Mouse (Mus musculus): Measurements from ENCODE around the gene Car12. TPM values are rescaled to one million over a fixed set of nuclear protein-coding genes. Genes with fewer than 3 reads are reported as not detected.

Gene Car12
- polyA plus RNA-seq, 1 experiment from 2014 or later, result 18.6 TPM

GRCm38 (mm10) chr9:66685730-66686129, 27.8 kb upstream of the Car12 start:
- Histone ChIP-seq H3K36me3 (no peaks in the 10 kb centered on the region), H3K4me1 (peaks cover 7% of the 10 kb centered on the region), H3K27me3 (no peaks in the 10 kb centered on the region), H3K9me3 (no peaks in the 10 kb centered on the region), H3K4me3 (no peak overlapping the region), H3K4me2 (no peak overlapping the region), H3K27ac (no peak overlapping the region), H3K9ac (no peak overlapping the region)
- ATAC-seq (ENCODE audit: insufficient number of reproducible peaks, insufficient read depth, low FRiP score, low TSS enrichment, low read depth), result no peak
- WGBS, result 69% methylated on average over 6 of the region's 6 CpGs

GRCm38 (mm10) chr9:66687713-66688112, 25.8 kb upstream of the Car12 start:
- no peaks in the 10 kb centered on the region for H3K9me3 ChIP-seq
- no peak for ATAC-seq (ENCODE audit: insufficient number of reproducible peaks, insufficient read depth, low FRiP score, low TSS enrichment, low read depth)
- H3K4me3 ChIP-seq, result no peak overlapping the region
- H3K4me2 ChIP-seq, result no peak overlapping the region
- no peak overlapping the region for H3K9ac ChIP-seq
- H3K36me3 ChIP-seq, result no peaks in the 10 kb centered on the region
- H3K4me1 ChIP-seq, result peaks cover 7% of the 10 kb centered on the region
- 79% methylated on average over 2 of the region's 2 CpGs for WGBS
- H3K27ac ChIP-seq, result no peak overlapping the region
- no peaks in the 10 kb centered on the region for H3K27me3 ChIP-seq

GRCm38 (mm10) chr9:66691683-66692305, 21.7 kb upstream of the Car12 start:
- 73% methylated on average over 4 of the region's 4 CpGs for WGBS
- Histone ChIP-seq H3K4me1 (peaks cover 7% of the 10 kb centered on the region), H3K9me3 (no peaks in the 10 kb centered on the region), H3K4me3 (no peak overlapping the region), H3K4me2 (no peak overlapping the region), H3K9ac (no peak overlapping the region), H3K27me3 (no peaks in the 10 kb centered on the region), H3K36me3 (no peaks in the 10 kb centered on the region), H3K27ac (no peak overlapping the region)
- ATAC-seq (ENCODE audit: insufficient number of reproducible peaks, insufficient read depth, low FRiP score, low TSS enrichment, low read depth), result no peak

GRCm38 (mm10) chr9:66697355-66698140, 15.9 kb upstream of the Car12 start:
- Histone ChIP-seq H3K27me3 (no peaks in the 10 kb centered on the region), H3K27ac (no peak overlapping the region), H3K9me3 (no peaks in the 10 kb centered on the region), H3K4me2 (no peak overlapping the region), H3K9ac (no peak overlapping the region), H3K4me1 (peaks cover 5% of the 10 kb centered on the region; the same call in 1 of the 2 replicates), H3K4me3 (no peak overlapping the region), H3K36me3 (no peaks in the 10 kb centered on the region)
- ATAC-seq (ENCODE audit: insufficient number of reproducible peaks, insufficient read depth, low FRiP score, low TSS enrichment, low read depth), result no peak
- 73% methylated on average over 7 of the region's 7 CpGs for WGBS

GRCm38 (mm10) chr9:66699748-66700147, 13.7 kb upstream of the Car12 start:
- no peaks in the 10 kb centered on the region for H3K27me3 ChIP-seq
- WGBS, result 87% methylated on average over 4 of the region's 4 CpGs
- H3K27ac ChIP-seq, result no peak overlapping the region
- H3K36me3 ChIP-seq, result no peaks in the 10 kb centered on the region
- H3K9ac ChIP-seq, result no peak overlapping the region
- no peaks in the 10 kb centered on the region for H3K9me3 ChIP-seq
- no peak overlapping the region for H3K4me2 ChIP-seq
- H3K4me1 ChIP-seq, result peaks cover 5% of the 10 kb centered on the region; the same call in 1 of the 2 replicates
- H3K4me3 ChIP-seq, result no peak overlapping the region
- no peak for ATAC-seq (ENCODE audit: insufficient number of reproducible peaks, insufficient read depth, low FRiP score, low TSS enrichment, low read depth)

- Histone ChIP-seq H3K27me3 (no peaks in the 10 kb centered on the region), H3K4me2 (no peak overlapping the region), H3K4me3 (no peak overlapping the region), H3K4me1 (peaks cover 15% of the 10 kb centered on the region), H3K9me3 (no peaks in the 10 kb centered on the region), H3K9ac (no peak overlapping the region), H3K36me3 (no peaks in the 10 kb centered on the region), H3K27ac (no peak overlapping the region)
- no peak for ATAC-seq (ENCODE audit: insufficient number of reproducible peaks, insufficient read depth, low FRiP score, low TSS enrichment, low read depth)
- WGBS, result 73% methylated on average over 4 of the region's 4 CpGs
Observed at GRCm38 (mm10) chr9:66703002-66703401, 10.5 kb upstream of the Car12 start.

- Histone ChIP-seq H3K27ac (no peak overlapping the region), H3K9ac (no peak overlapping the region), H3K4me3 (no peak overlapping the region), H3K9me3 (no peaks in the 10 kb centered on the region), H3K4me2 (no peak overlapping the region), H3K27me3 (no peaks in the 10 kb centered on the region), H3K36me3 (no peaks in the 10 kb centered on the region), H3K4me1 (peaks cover 34% of the 10 kb centered on the region)
- ATAC-seq (ENCODE audit: insufficient number of reproducible peaks, insufficient read depth, low FRiP score, low TSS enrichment, low read depth), result no peak
Observed at GRCm38 (mm10) chr9:66705354-66705753, 8.1 kb upstream of the Car12 start.

- WGBS, result 55% methylated on average over 2 of the region's 2 CpGs
- ATAC-seq (ENCODE audit: insufficient number of reproducible peaks, insufficient read depth, low FRiP score, low TSS enrichment, low read depth), result no peak
- Histone ChIP-seq H3K4me1 (peaks cover 34% of the 10 kb centered on the region), H3K9ac (no peak overlapping the region), H3K9me3 (no peaks in the 10 kb centered on the region), H3K27me3 (no peaks in the 10 kb centered on the region), H3K36me3 (no peaks in the 10 kb centered on the region), H3K27ac (no peak overlapping the region), H3K4me3 (no peak overlapping the region), H3K4me2 (no peak overlapping the region)
Observed at GRCm38 (mm10) chr9:66705766-66706165, 7.7 kb upstream of the Car12 start.

GRCm38 (mm10) chr9:66708054-66708772, 5.3 kb upstream of the Car12 start:
- no peak for ATAC-seq (ENCODE audit: insufficient number of reproducible peaks, insufficient read depth, low FRiP score, low TSS enrichment, low read depth)

GRCm38 (mm10) chr9:66708816-66709555, 4.5 kb upstream of the Car12 start:
- H3K27ac ChIP-seq, result peak overlapping the region; percentile 68

More at GRCm38 (mm10) chr9:66708054-66708772, 5.3 kb upstream of the Car12 start:
- Histone ChIP-seq H3K9me3 (no peaks in the 10 kb centered on the region), H3K9ac (no peak overlapping the region), H3K4me1 (peaks cover 35% of the 10 kb centered on the region), H3K27ac (peak overlapping the region; percentile 68), H3K4me3 (no peak overlapping the region), H3K4me2 (no peak overlapping the region), H3K27me3 (peaks cover 4% of the 10 kb centered on the region; the same call in 1 of the 2 replicates), H3K36me3 (no peaks in the 10 kb centered on the region)
- WGBS, result 47% methylated on average over 11 of the region's 11 CpGs

GRCm38 (mm10) chr9:66710626-66711025, 2.9 kb upstream of the Car12 start:
- no peak overlapping the region for H3K4me3 ChIP-seq
- 83% methylated on average over 6 of the region's 6 CpGs for WGBS
- H3K27ac ChIP-seq, result no peak overlapping the region
- H3K4me2 ChIP-seq, result no peak overlapping the region
- no peaks in the 10 kb centered on the region for H3K36me3 ChIP-seq
- peaks cover 47% of the 10 kb centered on the region for H3K4me1 ChIP-seq
- no peak overlapping the region for H3K9ac ChIP-seq
- H3K27me3 ChIP-seq, result peaks cover 8% of the 10 kb centered on the region; the same call in 1 of the 2 replicates
- H3K9me3 ChIP-seq, result no peaks in the 10 kb centered on the region
- ATAC-seq (ENCODE audit: insufficient number of reproducible peaks, insufficient read depth, low FRiP score, low TSS enrichment, low read depth), result no peak

More at GRCm38 (mm10) chr9:66708816-66709555, 4.5 kb upstream of the Car12 start:
- peaks cover 39% of the 10 kb centered on the region for H3K4me1 ChIP-seq
- no peak overlapping the region for H3K4me3 ChIP-seq
- H3K27me3 ChIP-seq, result peaks cover 4% of the 10 kb centered on the region; the same call in 1 of the 2 replicates
- no peak overlapping the region for H3K9ac ChIP-seq
- H3K36me3 ChIP-seq, result no peaks in the 10 kb centered on the region
- no peak; the same call in 1 of the 2 replicates for ATAC-seq (ENCODE audit: insufficient number of reproducible peaks, insufficient read depth, low FRiP score, low TSS enrichment, low read depth)
- H3K9me3 ChIP-seq, result no peaks in the 10 kb centered on the region
- 0 out of 2 replicates have a peak overlapping the region, but pooled peaks have one; percentile 7 for H3K4me2 ChIP-seq
- WGBS, result 28% methylated on average over 12 of the region's 12 CpGs

Data from embryonic facial prominence, embryonic 13.5 days (tissue).